Mouse (Mus musculus): ENCODE results near the gene Igsf10. TPM values are rescaled to one million over a fixed set of nuclear protein-coding genes. Genes with fewer than 3 reads are reported as not detected.

Gene Igsf10
- 0.71 TPM for polyA plus RNA-seq (2014; fragmentation: Illumina TruSeq; extraction: RNeasy Lipid Tissue Mini Kit (QIAGEN cat#74804); ENCODE audit: low read depth, low replicate concordance)

GRCm38 (mm10) chr3:59344065-59344905 lies at the start of gene Igsf10:
TSS of gene Igsf10 (minus strand) at chr3:59344394.

Other genes starting within 250 kb of the Igsf10 start
- gene Gpr171, start 242.6 kb downstream of the Igsf10 start, polyA plus RNA-seq (2014; fragmentation: Illumina TruSeq; extraction: RNeasy Lipid Tissue Mini Kit (QIAGEN cat#74804); ENCODE audit: low read depth, low replicate concordance): not detected
- 2.0 TPM for gene P2ry14, start 190.8 kb downstream of the Igsf10 start, polyA plus RNA-seq (2014; fragmentation: Illumina TruSeq; extraction: RNeasy Lipid Tissue Mini Kit (QIAGEN cat#74804); ENCODE audit: low read depth, low replicate concordance)
- not detected for gene Gpr87, start 149.3 kb downstream of the Igsf10 start, polyA plus RNA-seq (2014; fragmentation: Illumina TruSeq; extraction: RNeasy Lipid Tissue Mini Kit (QIAGEN cat#74804); ENCODE audit: low read depth, low replicate concordance)
- 1.1 TPM for gene P2ry13, start 133.5 kb downstream of the Igsf10 start, polyA plus RNA-seq (2014; fragmentation: Illumina TruSeq; extraction: RNeasy Lipid Tissue Mini Kit (QIAGEN cat#74804); ENCODE audit: low read depth, low replicate concordance)
- 3.1 TPM for gene P2ry12, start 81.5 kb downstream of the Igsf10 start, polyA plus RNA-seq (2014; fragmentation: Illumina TruSeq; extraction: RNeasy Lipid Tissue Mini Kit (QIAGEN cat#74804); ENCODE audit: low read depth, low replicate concordance)

All from testis, adult 10 weeks (tissue).